ENCODE assay signal across 28 mouse cellular contexts in the genomic region with DNA sequence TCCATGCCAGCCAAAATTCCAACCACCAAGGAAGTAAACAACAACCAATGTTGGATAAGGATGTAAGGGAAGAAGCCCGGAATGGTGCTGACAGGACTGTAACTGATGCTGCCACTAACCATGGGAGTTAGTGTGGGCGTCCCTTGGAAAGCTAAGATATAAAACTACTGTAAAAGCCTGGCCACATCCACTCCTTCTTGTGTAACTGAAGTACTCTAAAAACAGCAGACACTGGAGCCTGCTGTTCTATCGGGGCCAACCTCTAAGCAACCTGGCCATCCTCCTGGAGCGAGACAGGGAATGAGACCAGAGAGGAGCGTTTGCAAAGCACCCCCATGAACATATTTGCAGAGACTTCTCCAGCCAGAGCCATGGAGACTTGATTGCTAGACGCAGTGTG.
"Had no signal": no experiment of that assay in that cellular context is flagged by ENCODE, and none has a peak within 500 bp of the region (broad histone marks: within the 10 kb centered on the region; RNA-seq: fewer than 3 reads in every experiment).

No protein-coding gene starts in this region.

- DNase-seq: cerebellum, adult 2 months; cerebellum, adult 8-10 months; cerebellum, adult 9-10 months; cerebellum, adult 9-11 months; cerebellum, postnatal 10 days; cerebellum, postnatal 14 days; cerebellum, postnatal 25 days; cerebellum, postnatal 36 days; embryo, embryonic 11 days; forebrain, postnatal 0 days; gastrocnemius, adult 2 months; gastrocnemius, postnatal 10 days; gastrocnemius, postnatal 14 days; gastrocnemius, postnatal 25 days; gastrocnemius, postnatal 36 days; heart, adult 18-20 months; heart, adult 2 months had no signal

- H3K9me3 ChIP-seq: embryonic facial prominence, embryonic 10.5 days; embryonic facial prominence, embryonic 13.5 days; embryonic facial prominence, embryonic 15.5 days; forebrain, embryonic 15.5 days; heart, embryonic 10.5 days had no signal

- H3K4me3 ChIP-seq: embryonic facial prominence, embryonic 10.5 days; embryonic facial prominence, embryonic 12.5 days; embryonic facial prominence, embryonic 13.5 days; embryonic facial prominence, embryonic 15.5 days; erythroblast, embryonic 14.5 days; forebrain, embryonic 12.5 days; forebrain, embryonic 13.5 days; forebrain, embryonic 15.5 days; gastrocnemius, adult 2 months; heart, adult 2 months; heart, embryonic 10.5 days had no signal

- H3K27me3 ChIP-seq: embryonic facial prominence, embryonic 12.5 days; embryonic facial prominence, embryonic 13.5 days; embryonic facial prominence, embryonic 15.5 days; forebrain, embryonic 12.5 days; forebrain, embryonic 13.5 days; forebrain, embryonic 15.5 days had no signal

- H3K36me3 ChIP-seq: embryonic facial prominence, embryonic 10.5 days; embryonic facial prominence, embryonic 12.5 days; embryonic facial prominence, embryonic 13.5 days; embryonic facial prominence, embryonic 15.5 days; forebrain, embryonic 12.5 days; forebrain, embryonic 15.5 days; heart, embryonic 10.5 days had no signal

- ATAC-seq: forebrain, embryonic 13.5 days; forebrain, embryonic 14.5 days; forebrain, embryonic 15.5 days; forebrain, embryonic 16.5 days; forebrain, postnatal 0 days had no signal

- H3K4me1 ChIP-seq: embryonic facial prominence, embryonic 10.5 days; embryonic facial prominence, embryonic 12.5 days; embryonic facial prominence, embryonic 13.5 days; embryonic facial prominence, embryonic 15.5 days; forebrain, embryonic 12.5 days; forebrain, embryonic 13.5 days; forebrain, embryonic 15.5 days; heart, embryonic 10.5 days had no signal

- H3K27ac ChIP-seq: embryonic facial prominence, embryonic 10.5 days; embryonic facial prominence, embryonic 12.5 days; embryonic facial prominence, embryonic 13.5 days; embryonic facial prominence, embryonic 15.5 days; forebrain, embryonic 12.5 days; forebrain, embryonic 13.5 days; forebrain, embryonic 15.5 days; gastrocnemius, adult 2 months; heart, adult 2 months; heart, embryonic 10.5 days had no signal
